Mouse (Mus musculus): ENCODE results near the gene Cpeb3. TPM values are rescaled to one million over a fixed set of nuclear protein-coding genes. Genes with fewer than 3 reads are reported as not detected.

The Cpeb3 gene
- polyA plus RNA-seq (2017; shearing (Covaris generic)) = 2.6 TPM

DNA sequence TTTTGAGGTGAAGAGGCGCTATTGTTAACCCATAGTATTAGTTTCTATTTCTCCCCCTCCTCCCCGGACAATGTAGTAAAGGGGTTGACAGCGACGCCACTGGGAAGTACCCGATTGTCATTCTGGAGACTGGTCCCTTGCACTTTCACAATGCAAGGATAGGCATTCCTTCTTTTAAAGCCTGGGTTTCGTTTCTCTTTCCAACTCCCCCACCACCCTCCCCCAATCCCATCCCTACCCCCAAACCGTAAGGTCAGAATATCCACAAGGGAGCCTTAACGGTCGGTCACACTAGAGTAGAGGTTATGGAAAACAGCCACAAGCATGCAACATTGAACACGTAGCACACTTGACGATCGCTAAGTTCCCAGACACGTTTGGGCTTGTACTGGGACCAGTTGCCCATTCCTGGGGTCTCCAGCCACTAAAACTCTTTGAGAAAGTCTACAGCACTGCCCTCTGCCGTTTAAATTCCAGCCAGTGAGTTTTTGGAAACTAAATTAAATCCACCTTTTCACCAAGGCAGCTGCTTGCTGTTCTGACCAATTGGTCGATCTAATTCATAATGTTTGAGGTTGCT is at the start of gene Cpeb3:
Cpeb3 (minus strand) TSS at position 426 of the 580 bp plus-strand sequence.

DNA sequence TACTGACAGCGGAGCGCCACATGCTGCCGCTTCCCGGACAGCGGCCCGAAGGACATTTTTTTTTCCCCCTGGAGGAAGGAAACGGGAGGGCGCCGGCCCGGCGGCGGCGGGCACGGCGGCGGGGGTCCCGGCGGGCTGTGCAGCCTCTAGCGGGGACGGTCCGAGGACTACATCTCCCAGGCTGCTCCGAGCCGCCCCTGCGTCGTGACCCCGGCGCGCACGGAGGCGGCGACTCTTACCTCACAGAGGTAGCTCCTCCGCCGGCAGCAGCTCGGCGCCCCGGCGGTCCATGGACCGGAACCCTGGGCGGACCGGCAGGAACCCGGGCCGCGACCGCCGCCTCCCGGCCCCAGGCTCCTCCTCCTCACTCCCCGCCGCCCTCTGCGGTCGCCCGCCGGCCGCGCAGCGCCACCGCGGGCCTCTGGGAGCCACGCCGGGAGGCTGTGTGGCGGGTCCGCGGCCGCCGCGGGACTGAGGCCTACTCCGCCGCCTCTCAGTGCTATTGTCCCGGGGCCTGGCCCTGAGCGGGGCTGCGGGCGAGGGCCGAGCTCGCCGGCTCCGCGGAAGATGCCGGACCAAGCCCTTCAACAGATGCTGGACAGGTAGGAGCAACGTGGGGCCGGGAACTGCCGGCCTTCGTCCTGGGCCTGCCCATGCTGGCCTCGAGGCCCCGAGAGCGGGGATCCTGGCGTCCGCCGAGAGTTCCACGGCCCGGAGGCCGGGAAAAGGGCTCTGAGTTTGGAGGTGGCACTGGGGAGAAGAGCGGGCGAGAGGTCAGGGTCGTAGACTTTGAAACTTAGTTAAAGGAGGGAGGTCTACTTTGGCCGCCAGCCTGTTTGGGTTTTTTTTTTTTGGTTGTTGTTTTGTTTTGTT is 862 bp downstream of the Cpeb3 start, which contains the start of gene March5:
March5 (plus strand) TSS at position 241 of the 873 bp plus-strand sequence.

Other genes with a start within 250 kb of the Cpeb3 start
- 136 TPM for gene March5, start 1.1 kb downstream of the Cpeb3 start, polyA plus RNA-seq (2017; shearing (Covaris generic))
- gene Ide, start 129.3 kb upstream of the Cpeb3 start, polyA plus RNA-seq (2017; shearing (Covaris generic)) = 66.9 TPM
- gene Kif11, start 167.8 kb upstream of the Cpeb3 start, polyA plus RNA-seq (2017; shearing (Covaris generic)) = 1.9 TPM
- 0.16 TPM for gene Hhex, start 226.2 kb upstream of the Cpeb3 start, polyA plus RNA-seq (2017; shearing (Covaris generic))